Mouse (Mus musculus) cerebellum, adult 11-12 months (tissue): ENCODE data around the gene Mst1.

Experiments
- DNase-seq: peaks from one replicate; pipeline ENCODE4 v3.0.0; 2022

Gene Mst1

GRCm38 (mm10) chr9:108080168-108080567, at the start of gene Mst1:
Gene Mst1, plus strand, starts transcription at chr9:108080436.
- no peak for DNase-seq

- no peak for DNase-seq
Measured at GRCm38 (mm10) chr9:108032126-108032525, 48.1 kb upstream of the Mst1 start.

GRCm38 (mm10) chr9:108035331-108036156, 44.7 kb upstream of the Mst1 start:
- no peak for DNase-seq

- no peak for DNase-seq
Measured at GRCm38 (mm10) chr9:108044751-108045492, 35.3 kb upstream of the Mst1 start.

GRCm38 (mm10) chr9:108046582-108046981, 33.7 kb upstream of the Mst1 start:
- no peak for DNase-seq

GRCm38 (mm10) chr9:108047601-108048565, 32.4 kb upstream of the Mst1 start:
- DNase-seq, result peak; percentile 33

GRCm38 (mm10) chr9:108048566-108048955, 31.7 kb upstream of the Mst1 start:
- DNase-seq, result peak; percentile 55

- DNase-seq, result peak; percentile 96
Measured at GRCm38 (mm10) chr9:108049016-108049455, 31.2 kb upstream of the Mst1 start, which contains the start of gene Gmppb. Gene Gmppb, plus strand, starts transcription at chr9:108049242.

- DNase-seq, result peak; percentile 49
Measured at GRCm38 (mm10) chr9:108049561-108050251, 30.5 kb upstream of the Mst1 start.

- DNase-seq, result peak; percentile 41
Measured at GRCm38 (mm10) chr9:108051184-108051930, 28.9 kb upstream of the Mst1 start.

GRCm38 (mm10) chr9:108051931-108052220, 28.4 kb upstream of the Mst1 start:
- DNase-seq, result peak; percentile 49

GRCm38 (mm10) chr9:108052411-108052810, 27.8 kb upstream of the Mst1 start:
- no peak for DNase-seq

- peak; percentile 92 for DNase-seq
Measured at GRCm38 (mm10) chr9:108052885-108053664, 27.2 kb upstream of the Mst1 start, which contains the start of gene Amigo3. Gene Amigo3, plus strand, starts transcription at chr9:108053159.

- DNase-seq, result peak; percentile 50
Measured at GRCm38 (mm10) chr9:108053665-108054225, 26.5 kb upstream of the Mst1 start.

- DNase-seq, result peak; percentile 36
Measured at GRCm38 (mm10) chr9:108054331-108055040, 25.8 kb upstream of the Mst1 start.

- DNase-seq, result no peak
Measured at GRCm38 (mm10) chr9:108055061-108055460, 25.2 kb upstream of the Mst1 start.

GRCm38 (mm10) chr9:108055661-108056237, 24.5 kb upstream of the Mst1 start:
- peak; percentile 18 for DNase-seq

- peak; percentile 34 for DNase-seq
Measured at GRCm38 (mm10) chr9:108056361-108057261, 23.6 kb upstream of the Mst1 start.
